Mouse (Mus musculus) thymus, adult 2 months (tissue): Measurements from ENCODE around the gene Fam83e. TPM values are rescaled to one million over a fixed set of nuclear protein-coding genes. Genes with fewer than 3 reads are reported as not detected.

ENCODE experiments used
- DNase-seq: peaks from one replicate; pipeline ENCODE4 v3.0.0; 2021
- H3K27ac ChIP-seq: fragments of 200-500 bp; 2 replicates; pipeline ENCODE4 v1.5.1; 2012; ENCODE audit warnings: low read length, control low read depth; ENCODE audit not compliant: control insufficient read depth, insufficient read depth
- H3K27me3 ChIP-seq: fragments of 200-500 bp; 2 replicates; pipeline ENCODE4 v1.6.1; 2012; ENCODE audit warnings: mild to moderate bottlenecking, low read length, moderate library complexity, mixed read lengths; ENCODE audit not compliant: control insufficient read depth, insufficient read depth
- H3K36me3 ChIP-seq: fragments of 200-500 bp; 2 replicates; pipeline ENCODE4 v1.6.1; 2012; ENCODE audit warnings: mild to moderate bottlenecking, low read length, moderate library complexity; ENCODE audit not compliant: control insufficient read depth, insufficient read depth
- H3K4me1 ChIP-seq: fragments of 200-500 bp; replicated peaks from 2 replicates; pipeline ENCODE4 v1.6.1; 2012; ENCODE audit warnings: low read length; ENCODE audit not compliant: control insufficient read depth, insufficient read depth
- H3K4me3 ChIP-seq: fragments of 200-500 bp; 2 replicates; pipeline ENCODE4 v1.5.1; 2012; ENCODE audit warnings: mild to moderate bottlenecking, low read length, control low read depth, moderate library complexity; ENCODE audit not compliant: control insufficient read depth, insufficient read depth
- CTCF ChIP-seq: fragments of 200-500 bp; IDR thresholded peaks from 2 replicates; pipeline ENCODE4 v1.5.1; 2012; ENCODE audit warnings: mild to moderate bottlenecking, control low read depth, low read length, moderate library complexity, borderline replicate concordance; ENCODE audit not compliant: control insufficient read depth, poor library complexity, insufficient read depth; ENCODE audit errors: extremely low read depth
- POLR2A ChIP-seq: fragments of 200-500 bp; IDR thresholded peaks from 2 replicates; pipeline ENCODE4 v1.6.1; 2012; ENCODE audit warnings: mild to moderate bottlenecking, low read length, control low read depth, moderate library complexity; ENCODE audit not compliant: control insufficient read depth, poor library complexity, insufficient read depth; ENCODE audit errors: extremely low read depth
- WGBS: fragments of 180-500 bp; shearing (Covaris S2); methylation state at CpG from one replicate; pipeline ENCODE4 v1.1.7; 2018; 5-methylcytosine and 5-hydroxymethylcytosine counted together
- polyA plus RNA-seq: library from polyadenylated mRNA; depleted of rRNA; stranded (reverse); fragments of >200 nt; gene quantifications from 2 replicates; pipeline ENCODE4 v1.2.3, GENCODE M21; 2012

Fam83e gene
- polyA plus RNA-seq, 1 experiment: 1.7 TPM

- Histone ChIP-seq H3K4me3 (no peak overlapping the region), H3K27me3 (no peaks in the 10 kb centered on the region), H3K36me3 (no peaks in the 10 kb centered on the region), H3K4me1 (peaks cover 15% of the 10 kb centered on the region), H3K27ac (no peak overlapping the region)
- 26% methylated on average over 27 of the region's 27 CpGs for WGBS
- DNase-seq: peak; percentile 41
- no peak for TF ChIP-seq POLR2A
- 0 out of 2 replicates have a peak, but pooled peaks have one; percentile 41 for TF ChIP-seq CTCF
These were observed 38.4 kb downstream of the Fam83e start for GRCm38 (mm10) chr7:45759400-45759799.

- WGBS: 37% methylated on average over 5 of the region's 5 CpGs
- Histone ChIP-seq H3K36me3 (no peaks in the 10 kb centered on the region), H3K4me3 (no peak overlapping the region), H3K4me1 (peaks cover 15% of the 10 kb centered on the region), H3K27me3 (no peaks in the 10 kb centered on the region), H3K27ac (no peak overlapping the region)
- no peak for DNase-seq
- no peak for TF ChIP-seq CTCF
- TF ChIP-seq POLR2A: no peak
These were observed 39.1 kb downstream of the Fam83e start for GRCm38 (mm10) chr7:45760151-45760550.

GRCm38 (mm10) chr7:45765995-45766394 is 45.0 kb downstream of the Fam83e start:
- 67% methylated on average over 8 of the region's 8 CpGs for WGBS
- no peak for DNase-seq
- H3K27me3 ChIP-seq: no peaks in the 10 kb centered on the region
- H3K27ac ChIP-seq: no peak overlapping the region
- TF ChIP-seq POLR2A (no peak), CTCF (no peak)
- no peak overlapping the region for H3K4me3 ChIP-seq
- H3K36me3 ChIP-seq: no peaks in the 10 kb centered on the region
- H3K4me1 ChIP-seq: no peaks in the 10 kb centered on the region

- DNase-seq: no peak
- H3K27me3 ChIP-seq: no peaks in the 10 kb centered on the region
- 86% methylated on average over 8 of the region's 8 CpGs for WGBS
- TF ChIP-seq POLR2A: no peak
- no peak for TF ChIP-seq CTCF
- H3K4me3 ChIP-seq: no peak overlapping the region
- no peak overlapping the region for H3K27ac ChIP-seq
- H3K36me3 ChIP-seq: no peaks in the 10 kb centered on the region
- no peaks in the 10 kb centered on the region for H3K4me1 ChIP-seq
These were observed 45.8 kb downstream of the Fam83e start for GRCm38 (mm10) chr7:45766764-45767163.

- Histone ChIP-seq H3K27ac (no peak overlapping the region), H3K27me3 (no peaks in the 10 kb centered on the region), H3K4me1 (no peaks in the 10 kb centered on the region), H3K4me3 (no peak overlapping the region), H3K36me3 (no peaks in the 10 kb centered on the region)
- no peak for DNase-seq
- TF ChIP-seq POLR2A (no peak), CTCF (no peak)
- over 99% methylated on average over 6 of the region's 6 CpGs for WGBS
These were observed 46.5 kb downstream of the Fam83e start for GRCm38 (mm10) chr7:45767500-45767899.

- no peak for DNase-seq
- no peaks in the 10 kb centered on the region for H3K36me3 ChIP-seq
- H3K4me1 ChIP-seq: no peaks in the 10 kb centered on the region
- H3K4me3 ChIP-seq: no peak overlapping the region
- TF ChIP-seq POLR2A: no peak
- no peak overlapping the region for H3K27ac ChIP-seq
- 77% methylated on average over 8 of the region's 8 CpGs for WGBS
- no peaks in the 10 kb centered on the region for H3K27me3 ChIP-seq
These were observed 49.5 kb downstream of the Fam83e start for GRCm38 (mm10) chr7:45770427-45771082.

GRCm38 (mm10) chr7:45771101-45771500 is 50.1 kb downstream of the Fam83e start:
- WGBS: 66% methylated on average over 4 of the region's 4 CpGs
- DNase-seq: no peak
- Histone ChIP-seq H3K27ac (no peak overlapping the region), H3K27me3 (no peaks in the 10 kb centered on the region), H3K4me3 (no peak overlapping the region), H3K36me3 (no peaks in the 10 kb centered on the region), H3K4me1 (no peaks in the 10 kb centered on the region)
- TF ChIP-seq CTCF (no peak), POLR2A (no peak)
